Mouse (Mus musculus): ENCODE measurements around the gene Depdc1b. TPM values are rescaled to one million over a fixed set of nuclear protein-coding genes. Genes with fewer than 3 reads are reported as not detected.

Depdc1b gene
- polyA plus RNA-seq, 1 experiment from 2014 or later, result 18.9 TPM

GRCm38 (mm10) chr13:108339907-108340596 is 23.9 kb downstream of the Depdc1b start:
- no peak for DNase-seq (ENCODE audit: low spot score)
- Histone ChIP-seq H3K4me1 (0 out of 2 replicates have a peak, but pooled peaks cover 4% of the 10 kb centered on the region), H3K4me3 (no peak overlapping the region), H3K27ac (replicated peaks) (no peak overlapping the region), H3K9me3 (replicated peaks) (no peaks in the 10 kb centered on the region), H3K27me3 (ENCODE audit: low read depth, poor library complexity, severe bottlenecking) (no peaks in the 10 kb centered on the region), H3K36me3 (peaks cover 11% of the 10 kb centered on the region)
- 89% methylated on average over 10 of the region's 10 CpGs for WGBS

GRCm38 (mm10) chr13:108341585-108341984 is 25.5 kb downstream of the Depdc1b start:
- H3K4me3 ChIP-seq, result no peak overlapping the region
- H3K36me3 ChIP-seq, result peaks cover 8% of the 10 kb centered on the region
- H3K27me3 ChIP-seq (ENCODE audit: low read depth, poor library complexity, severe bottlenecking), result no peaks in the 10 kb centered on the region
- H3K27ac ChIP-seq (replicated peaks), result no peak overlapping the region
- 0 out of 2 replicates have a peak, but pooled peaks cover 4% of the 10 kb centered on the region for H3K4me1 ChIP-seq
- DNase-seq (ENCODE audit: low spot score), result no peak
- H3K9me3 ChIP-seq (replicated peaks), result no peaks in the 10 kb centered on the region
- 78% methylated on average over 7 of the region's 7 CpGs for WGBS

- no peaks in the 10 kb centered on the region for H3K36me3 ChIP-seq
- no peaks in the 10 kb centered on the region for H3K4me1 ChIP-seq
- DNase-seq (ENCODE audit: low spot score), result no peak
- no peaks in the 10 kb centered on the region for H3K27me3 ChIP-seq (ENCODE audit: low read depth, poor library complexity, severe bottlenecking)
- H3K27ac ChIP-seq (replicated peaks), result no peak overlapping the region
- 87% methylated on average over 4 of the region's 4 CpGs for WGBS
- H3K9me3 ChIP-seq (replicated peaks), result no peaks in the 10 kb centered on the region
- no peak overlapping the region for H3K4me3 ChIP-seq
Observed at GRCm38 (mm10) chr13:108345756-108346155, 29.6 kb downstream of the Depdc1b start.

GRCm38 (mm10) chr13:108347016-108347415 is 30.9 kb downstream of the Depdc1b start:
- 74% methylated on average over 4 of the region's 4 CpGs for WGBS
- Histone ChIP-seq H3K27me3 (ENCODE audit: low read depth, poor library complexity, severe bottlenecking) (no peaks in the 10 kb centered on the region), H3K4me1 (no peaks in the 10 kb centered on the region), H3K27ac (replicated peaks) (no peak overlapping the region), H3K9me3 (replicated peaks) (no peaks in the 10 kb centered on the region), H3K36me3 (no peaks in the 10 kb centered on the region), H3K4me3 (no peak overlapping the region)
- no peak for DNase-seq (ENCODE audit: low spot score)

- H3K27me3 ChIP-seq (ENCODE audit: low read depth, poor library complexity, severe bottlenecking), result no peaks in the 10 kb centered on the region
- DNase-seq (ENCODE audit: low spot score), result no peak
- H3K9me3 ChIP-seq (replicated peaks), result no peaks in the 10 kb centered on the region
- H3K4me3 ChIP-seq, result no peak overlapping the region
- no peaks in the 10 kb centered on the region for H3K36me3 ChIP-seq
- 90% methylated on average over 5 of the region's 5 CpGs for WGBS
- H3K27ac ChIP-seq (replicated peaks), result no peak overlapping the region
- no peaks in the 10 kb centered on the region for H3K4me1 ChIP-seq
Observed at GRCm38 (mm10) chr13:108349624-108350023, 33.5 kb downstream of the Depdc1b start.

- no peak overlapping the region for H3K4me3 ChIP-seq
- WGBS, result 88% methylated on average over 5 of the region's 5 CpGs
- H3K4me1 ChIP-seq, result peaks cover 14% of the 10 kb centered on the region
- no peaks in the 10 kb centered on the region for H3K36me3 ChIP-seq
- H3K27ac ChIP-seq (replicated peaks), result no peak overlapping the region
- DNase-seq (ENCODE audit: low spot score), result no peak
- no peaks in the 10 kb centered on the region for H3K9me3 ChIP-seq (replicated peaks)
- no peaks in the 10 kb centered on the region for H3K27me3 ChIP-seq (ENCODE audit: low read depth, poor library complexity, severe bottlenecking)
Observed at GRCm38 (mm10) chr13:108353781-108354180, 37.6 kb downstream of the Depdc1b start.

- 94% methylated on average over 12 of the region's 12 CpGs for WGBS
- H3K4me1 ChIP-seq, result peaks cover 14% of the 10 kb centered on the region
- no peak overlapping the region for H3K27ac ChIP-seq (replicated peaks)
- no peaks in the 10 kb centered on the region for H3K9me3 ChIP-seq (replicated peaks)
- H3K4me3 ChIP-seq, result no peak overlapping the region
- no peaks in the 10 kb centered on the region for H3K27me3 ChIP-seq (ENCODE audit: low read depth, poor library complexity, severe bottlenecking)
- no peak for DNase-seq (ENCODE audit: low spot score)
- no peaks in the 10 kb centered on the region for H3K36me3 ChIP-seq
Observed at GRCm38 (mm10) chr13:108354804-108355552, 38.8 kb downstream of the Depdc1b start.

- DNase-seq (ENCODE audit: low spot score), result peak; percentile 16
- no peak overlapping the region for H3K4me3 ChIP-seq
- no peaks in the 10 kb centered on the region for H3K27me3 ChIP-seq (ENCODE audit: low read depth, poor library complexity, severe bottlenecking)
- peaks cover 14% of the 10 kb centered on the region for H3K4me1 ChIP-seq
- no peak overlapping the region for H3K27ac ChIP-seq (replicated peaks)
- 46% methylated on average over 10 of the region's 10 CpGs for WGBS
- H3K36me3 ChIP-seq, result no peaks in the 10 kb centered on the region
- no peaks in the 10 kb centered on the region for H3K9me3 ChIP-seq (replicated peaks)
Observed at GRCm38 (mm10) chr13:108357362-108357761, 41.2 kb downstream of the Depdc1b start.

- H3K27me3 ChIP-seq (ENCODE audit: low read depth, poor library complexity, severe bottlenecking), result no peaks in the 10 kb centered on the region
- H3K36me3 ChIP-seq, result peaks cover 5% of the 10 kb centered on the region
- DNase-seq (ENCODE audit: low spot score), result no peak
- H3K27ac ChIP-seq (replicated peaks), result no peak overlapping the region
- H3K4me1 ChIP-seq, result peaks cover 14% of the 10 kb centered on the region
- WGBS, result 41% methylated on average over 3 of the region's 3 CpGs
- H3K9me3 ChIP-seq (replicated peaks), result no peaks in the 10 kb centered on the region
- H3K4me3 ChIP-seq, result no peak overlapping the region
Observed at GRCm38 (mm10) chr13:108358228-108358627, 42.1 kb downstream of the Depdc1b start.

- WGBS, result 96% methylated on average over 12 of the region's 12 CpGs
- Histone ChIP-seq H3K4me1 (no peaks in the 10 kb centered on the region), H3K27ac (replicated peaks) (no peak overlapping the region), H3K36me3 (peaks cover 65% of the 10 kb centered on the region), H3K4me3 (no peak overlapping the region), H3K9me3 (replicated peaks) (no peaks in the 10 kb centered on the region; the same call in 1 of the 2 replicates), H3K27me3 (ENCODE audit: low read depth, poor library complexity, severe bottlenecking) (no peaks in the 10 kb centered on the region)
- DNase-seq (ENCODE audit: low spot score), result no peak
Observed at GRCm38 (mm10) chr13:108367496-108367895, 51.4 kb downstream of the Depdc1b start.

GRCm38 (mm10) chr13:108370241-108370941 is 54.3 kb downstream of the Depdc1b start:
- Histone ChIP-seq H3K36me3 (peaks cover 61% of the 10 kb centered on the region), H3K4me1 (no peaks in the 10 kb centered on the region), H3K9me3 (replicated peaks) (no peaks in the 10 kb centered on the region; the same call in 1 of the 2 replicates), H3K27ac (replicated peaks) (no peak overlapping the region), H3K27me3 (ENCODE audit: low read depth, poor library complexity, severe bottlenecking) (no peaks in the 10 kb centered on the region), H3K4me3 (no peak overlapping the region)
- WGBS, result 92% methylated on average over 5 of the region's 5 CpGs
- DNase-seq (ENCODE audit: low spot score), result no peak

- no peaks in the 10 kb centered on the region for H3K4me1 ChIP-seq
- H3K27me3 ChIP-seq (ENCODE audit: low read depth, poor library complexity, severe bottlenecking), result no peaks in the 10 kb centered on the region
- H3K27ac ChIP-seq (replicated peaks), result no peak overlapping the region
- H3K9me3 ChIP-seq (replicated peaks), result no peaks in the 10 kb centered on the region
- H3K4me3 ChIP-seq, result no peak overlapping the region
- WGBS, result 88% methylated on average over 9 of the region's 9 CpGs
- peaks cover 56% of the 10 kb centered on the region for H3K36me3 ChIP-seq
- no peak for DNase-seq (ENCODE audit: low spot score)
Observed at GRCm38 (mm10) chr13:108371352-108371921, 55.3 kb downstream of the Depdc1b start.
